Mouse (Mus musculus) megakaryocyte, embryonic 14.5 days (primary cell): ENCODE measurements around the gene Tagln2.

ENCODE experiments used
- FLI1 ChIP-seq: IDR thresholded peaks from 2 replicates; pipeline ENCODE4 v1.6.1; 2012; ENCODE audit warnings: low read length, inconsistent platforms, mixed read lengths
- GATA1 ChIP-seq: IDR thresholded peaks from 3 replicates; pipeline ENCODE4 v1.6.1; 2012; ENCODE audit warnings: mixed read lengths, low read length, inconsistent platforms, borderline replicate concordance

DNA sequence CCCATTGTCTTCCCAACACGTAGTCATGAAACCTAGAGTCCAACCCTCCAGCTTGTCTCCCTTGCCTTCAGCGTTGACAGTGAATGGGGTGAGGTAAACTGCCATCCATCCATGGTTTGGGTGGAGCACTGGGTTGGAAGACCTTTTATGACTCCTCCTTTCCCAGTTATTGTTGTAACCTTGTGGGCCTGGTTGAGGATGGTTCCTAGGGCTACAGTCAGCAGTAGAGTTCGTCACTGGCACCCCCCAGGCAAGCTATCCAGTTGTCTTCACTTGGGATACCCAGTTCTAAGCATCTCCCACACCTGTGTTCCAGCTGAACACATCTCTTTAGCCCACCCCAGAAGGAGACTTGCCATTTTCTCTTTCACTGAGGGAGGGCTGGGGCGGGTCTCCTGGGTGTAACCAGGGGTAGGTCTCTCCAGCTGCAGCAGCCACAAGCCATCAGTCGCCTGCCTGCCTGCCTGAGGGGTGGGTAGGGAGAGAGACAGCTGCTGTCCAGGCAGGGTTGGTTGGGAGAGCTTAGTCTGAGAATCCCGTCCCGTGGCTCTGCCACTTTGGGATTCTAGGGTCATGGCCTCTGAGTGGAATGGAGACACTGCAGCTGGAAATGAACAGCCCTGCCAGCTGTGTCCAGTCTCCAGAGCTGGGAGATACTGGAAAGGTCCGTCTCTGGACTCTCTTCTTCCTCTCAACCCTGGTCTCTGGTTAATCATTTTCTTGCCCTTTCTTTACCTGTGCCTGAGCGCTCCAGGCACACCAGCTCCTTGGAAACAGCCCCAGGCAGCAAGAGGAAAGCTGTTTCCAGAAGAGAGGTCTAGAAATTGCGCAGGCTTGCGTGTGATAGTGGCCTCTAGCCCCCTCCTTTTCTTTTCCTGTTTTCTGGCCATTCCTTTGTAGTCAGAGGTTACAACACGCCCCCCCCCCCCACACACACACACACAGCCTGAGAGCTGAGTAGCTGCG lies 2.6 kb downstream of the Tagln2 start:
- TF ChIP-seq GATA1 (no peak), FLI1 (no peak)
